Mouse (Mus musculus): ENCODE data around the gene Ssr4. TPM values are rescaled to one million over a fixed set of nuclear protein-coding genes. Genes with fewer than 3 reads are reported as not detected.
"Not testable (repeated sequence)": the region's sequence is repeated elsewhere in the genome, so short reads cannot be mapped to it uniquely, and the experiment has no call there.

The Ssr4 gene
- polyA plus RNA-seq (2015; fragmentation: Nextera tagmentation; extraction: Ambion mirVana), result 133 and 139 TPM in 2 replicates

- peaks cover 10% of the 10 kb centered on the region for H3K36me3 ChIP-seq
- ATAC-seq, result peak; percentile 98
- peak within 1 kb of the TSS; percentile 80 for H3K9ac ChIP-seq (replicated peaks)
- peak within 1 kb of the TSS; percentile 63 for H3K4me2 ChIP-seq (replicated peaks)
- H3K9me3 ChIP-seq, result no peaks in the 10 kb centered on the region
- H3K27me3 ChIP-seq, result no peaks in the 10 kb centered on the region
- peak within 1 kb of the TSS; percentile 87 for H3K27ac ChIP-seq
- H3K4me1 ChIP-seq (replicated peaks), result peaks cover 29% of the 10 kb centered on the region
- H3K4me3 ChIP-seq (replicated peaks), result peak within 1 kb of the TSS; percentile 58
- WGBS, result 28% methylated on average over 52 of the region's 52 CpGs
These were observed at the start of gene Ssr4, which contains the start of gene Idh3g for GRCm38 (mm10) chrX:73786364-73787224. Gene Ssr4, plus strand, starts transcription at chrX:73787028. Gene Idh3g, minus strand, starts transcription at chrX:73786897.

GRCm38 (mm10) chrX:73738155-73738554, 48.7 kb upstream of the Ssr4 start:
- Histone ChIP-seq H3K9me3 (no peaks in the 10 kb centered on the region), H3K27ac (no peak overlapping the region), H3K4me1 (replicated peaks) (no peaks in the 10 kb centered on the region), H3K4me3 (replicated peaks) (no peak overlapping the region), H3K36me3 (0 out of 2 replicates have a peak, but pooled peaks cover 4% of the 10 kb centered on the region), H3K27me3 (no peaks in the 10 kb centered on the region), H3K4me2 (replicated peaks) (no peak overlapping the region), H3K9ac (replicated peaks) (no peak overlapping the region)
- ATAC-seq, result no peak
- 80% methylated on average over 1 of the region's 1 CpGs for WGBS

DNA sequence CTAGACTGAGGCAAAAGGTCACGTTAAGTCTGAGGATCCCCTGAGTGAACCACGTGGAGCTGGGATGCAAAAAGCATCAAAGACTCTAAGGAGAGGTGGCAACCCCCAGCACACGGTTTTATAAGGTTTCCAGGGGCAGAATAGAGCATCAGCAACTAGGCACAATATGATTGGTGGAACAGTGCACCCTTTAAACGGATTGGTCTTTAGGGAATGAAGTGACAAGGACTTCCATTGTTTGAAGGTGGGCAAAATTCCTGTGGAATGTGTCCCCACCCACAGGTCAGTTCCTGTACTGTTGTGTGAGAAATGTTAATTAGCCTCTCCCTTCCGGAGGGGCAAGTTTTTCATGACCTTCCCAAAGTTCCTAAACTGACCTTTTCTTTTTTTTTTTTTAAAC, 47.7 kb upstream of the Ssr4 start:
- Histone ChIP-seq H3K4me1 (replicated peaks) (no peaks in the 10 kb centered on the region), H3K36me3 (0 out of 2 replicates have a peak, but pooled peaks cover 4% of the 10 kb centered on the region), H3K9ac (replicated peaks) (no peak overlapping the region), H3K4me2 (replicated peaks) (no peak overlapping the region), H3K27me3 (no peaks in the 10 kb centered on the region), H3K4me3 (replicated peaks) (no peak overlapping the region), H3K9me3 (no peaks in the 10 kb centered on the region), H3K27ac (no peak overlapping the region)
- ATAC-seq, result no peak
- 60% methylated on average over 5 of the region's 5 CpGs for WGBS

DNA sequence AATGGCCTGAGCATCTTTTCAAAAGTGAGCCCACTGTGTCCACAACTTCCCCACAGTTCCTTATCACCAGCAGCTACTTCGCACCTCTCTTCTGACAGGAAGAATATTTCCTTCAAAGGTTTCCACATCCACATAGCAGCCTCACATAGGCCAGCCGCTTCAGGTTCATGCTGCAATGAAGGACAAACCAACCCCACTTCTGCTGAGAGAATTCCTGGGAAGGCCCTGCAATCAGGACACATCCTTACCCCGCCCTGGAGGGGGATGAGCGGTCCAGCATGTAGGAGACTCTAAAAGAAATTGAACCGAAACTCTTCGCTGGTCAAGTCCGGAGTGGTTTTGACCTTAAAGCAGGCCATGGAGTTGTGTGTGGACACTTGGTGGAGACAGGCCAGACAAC, 47.0 kb upstream of the Ssr4 start:
- 95% methylated on average over 7 of the region's 7 CpGs for whole genome bisulfite sequencing
- not testable (repeated sequence) for H3K4me3 ChIP-seq (replicated peaks); H3K4me1 ChIP-seq (replicated peaks); H3K9ac ChIP-seq (replicated peaks); H3K27ac ChIP-seq; H3K27me3 ChIP-seq; H3K36me3 ChIP-seq; H3K4me2 ChIP-seq (replicated peaks); H3K9me3 ChIP-seq; ATAC-seq

GRCm38 (mm10) chrX:73744774-73745481, 41.9 kb upstream of the Ssr4 start:
- Histone ChIP-seq H3K27ac (no peak overlapping the region), H3K27me3 (no peaks in the 10 kb centered on the region), H3K9ac (replicated peaks) (no peak overlapping the region), H3K4me2 (replicated peaks) (no peak overlapping the region), H3K4me1 (replicated peaks) (no peaks in the 10 kb centered on the region), H3K36me3 (no peaks in the 10 kb centered on the region), H3K4me3 (replicated peaks) (no peak overlapping the region), H3K9me3 (no peaks in the 10 kb centered on the region)
- no peak for ATAC-seq
- 78% methylated on average over 1 of the region's 1 CpGs for WGBS

- WGBS, result 79% methylated on average over 1 of the region's 1 CpGs
- no peaks in the 10 kb centered on the region for H3K27me3 ChIP-seq
These were observed 37.9 kb upstream of the Ssr4 start for GRCm38 (mm10) chrX:73748977-73749376.

DNA sequence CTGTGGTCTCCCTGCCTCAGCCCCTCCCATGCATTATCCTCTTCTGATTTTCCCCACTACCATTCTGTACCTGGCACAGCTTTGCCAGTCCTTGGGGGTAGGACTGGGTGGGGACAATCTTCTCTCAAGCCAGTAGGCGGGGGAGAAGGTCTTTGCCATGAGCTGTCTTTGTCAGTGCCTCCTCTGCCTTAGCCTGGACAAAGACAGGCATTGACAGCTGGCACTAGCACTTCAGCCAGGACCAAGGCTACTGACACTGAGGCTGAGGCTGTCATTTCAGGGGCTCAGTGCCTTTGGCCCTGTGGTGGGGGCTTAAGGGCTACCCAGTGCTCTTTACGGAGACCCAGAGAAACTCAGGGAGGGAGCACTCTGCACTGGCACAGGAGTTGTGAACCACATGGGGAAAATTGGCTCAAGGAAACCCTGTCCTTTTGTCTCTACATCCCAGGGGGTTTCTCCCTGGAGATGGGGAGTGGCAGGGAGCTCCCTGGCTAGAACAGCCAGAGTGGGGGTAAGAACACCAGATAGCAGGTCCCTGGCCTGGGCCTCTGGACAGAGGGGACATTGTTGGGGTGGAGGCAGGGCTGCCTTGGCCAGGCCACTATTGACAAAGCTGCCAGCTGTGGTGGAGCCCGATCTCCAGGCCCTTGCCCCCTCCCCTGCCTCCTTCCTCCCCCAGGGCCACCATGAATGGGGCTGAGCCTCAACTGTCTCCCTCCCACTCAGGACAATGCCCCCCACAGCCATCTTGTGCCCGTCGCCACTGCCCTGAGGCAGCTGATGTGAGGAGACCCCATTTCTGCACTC, 30.3 kb upstream of the Ssr4 start, which contains the start of gene Plxnb3:
Gene Plxnb3, plus strand, starts transcription at position 757 of the 807 bp plus-strand sequence.
- H3K27ac ChIP-seq, result no peak within 1 kb of the TSS
- no peaks in the 10 kb centered on the region for H3K27me3 ChIP-seq
- H3K36me3 ChIP-seq, result no peaks in the 10 kb centered on the region
- H3K4me1 ChIP-seq (replicated peaks), result no peaks in the 10 kb centered on the region
- no peaks in the 10 kb centered on the region for H3K9me3 ChIP-seq
- H3K9ac ChIP-seq (replicated peaks), result no peak within 1 kb of the TSS
- H3K4me3 ChIP-seq (replicated peaks), result no peak within 1 kb of the TSS
- WGBS, result 57% methylated on average over 5 of the region's 5 CpGs
- no peak within 1 kb of the TSS for H3K4me2 ChIP-seq (replicated peaks)
- ATAC-seq, result no peak

More at GRCm38 (mm10) chrX:73748977-73749376, 37.9 kb upstream of the Ssr4 start:
- H3K36me3 ChIP-seq, result no peaks in the 10 kb centered on the region
- H3K9ac ChIP-seq (replicated peaks), result no peak overlapping the region
- no peaks in the 10 kb centered on the region for H3K9me3 ChIP-seq
- H3K4me1 ChIP-seq (replicated peaks), result no peaks in the 10 kb centered on the region
- no peak overlapping the region for H3K27ac ChIP-seq
- no peak overlapping the region for H3K4me2 ChIP-seq (replicated peaks)
- ATAC-seq, result no peak
- H3K4me3 ChIP-seq (replicated peaks), result no peak overlapping the region

DNA sequence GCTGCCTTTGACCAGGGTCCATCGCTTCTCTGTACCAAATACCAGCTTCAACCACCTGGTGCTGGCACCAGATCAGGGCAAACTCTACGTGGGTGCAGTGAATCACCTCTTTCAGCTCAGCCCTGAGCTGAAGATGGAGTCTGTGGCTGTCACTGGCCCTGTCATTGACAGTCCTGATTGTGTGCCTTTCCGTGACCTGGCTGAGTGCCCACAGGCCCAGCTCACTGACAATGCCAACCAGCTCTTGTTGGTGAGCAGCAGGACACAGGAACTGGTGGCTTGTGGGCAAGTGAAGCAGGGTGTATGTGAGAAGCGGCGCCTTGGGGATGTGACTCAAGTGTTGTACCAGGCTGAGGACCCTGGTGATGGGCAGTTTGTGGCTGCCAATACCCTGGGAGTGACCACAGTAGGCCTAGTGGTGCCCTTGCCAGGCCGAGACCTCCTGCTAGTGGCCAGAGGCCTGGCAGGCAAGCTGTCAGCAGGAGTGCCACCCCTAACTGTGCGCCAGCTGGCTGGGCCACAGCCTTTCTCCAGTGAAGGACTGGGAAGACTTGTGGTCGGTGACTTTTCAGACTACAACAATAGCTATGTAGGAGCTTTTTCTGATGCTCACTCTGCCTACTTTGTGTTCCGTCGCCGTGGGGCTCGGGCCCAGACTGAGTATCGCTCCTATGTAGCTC, 28.1 kb upstream of the Ssr4 start:
- Histone ChIP-seq H3K9me3 (no peaks in the 10 kb centered on the region), H3K9ac (replicated peaks) (no peak overlapping the region), H3K4me3 (replicated peaks) (no peak overlapping the region), H3K27me3 (no peaks in the 10 kb centered on the region), H3K27ac (no peak overlapping the region), H3K4me2 (replicated peaks) (no peak overlapping the region), H3K4me1 (replicated peaks) (no peaks in the 10 kb centered on the region), H3K36me3 (no peaks in the 10 kb centered on the region)
- 91% methylated on average over 13 of the region's 13 CpGs for WGBS
- ATAC-seq, result no peak

DNA sequence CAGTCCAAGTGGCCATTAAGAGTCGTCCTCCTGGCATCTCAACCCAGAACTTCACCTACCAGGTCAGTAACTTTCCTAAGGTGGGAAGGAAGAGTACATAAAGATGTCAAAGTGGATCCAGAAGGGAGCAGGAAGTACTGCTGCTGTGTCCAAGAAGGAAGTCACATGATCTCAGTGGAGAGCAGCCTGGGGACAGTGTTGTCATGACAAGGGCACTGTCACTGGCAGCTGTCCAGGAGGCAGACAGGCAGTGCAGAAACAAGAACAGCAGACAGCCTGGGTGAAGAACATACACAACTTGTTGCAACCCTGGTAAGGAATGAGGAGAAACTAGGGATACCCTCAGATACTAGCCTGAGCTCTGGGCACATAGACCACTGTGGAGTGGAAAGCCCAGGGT, 21.5 kb upstream of the Ssr4 start:
- H3K4me3 ChIP-seq (replicated peaks), result no peak overlapping the region
- no peak overlapping the region for H3K9ac ChIP-seq (replicated peaks)
- no peak overlapping the region for H3K27ac ChIP-seq
- 52% methylated on average over 1 of the region's 1 CpGs for WGBS
- H3K4me2 ChIP-seq (replicated peaks), result no peak overlapping the region
- H3K36me3 ChIP-seq, result no peaks in the 10 kb centered on the region
- no peaks in the 10 kb centered on the region for H3K27me3 ChIP-seq
- H3K9me3 ChIP-seq, result no peaks in the 10 kb centered on the region
- no peaks in the 10 kb centered on the region for H3K4me1 ChIP-seq (replicated peaks)
- ATAC-seq, result no peak

GRCm38 (mm10) chrX:73767267-73767666, 19.6 kb upstream of the Ssr4 start:
- Histone ChIP-seq H3K9ac (replicated peaks) (no peak overlapping the region), H3K4me2 (replicated peaks) (no peak overlapping the region), H3K4me3 (replicated peaks) (no peak overlapping the region), H3K27me3 (no peaks in the 10 kb centered on the region), H3K9me3 (no peaks in the 10 kb centered on the region), H3K4me1 (replicated peaks) (no peaks in the 10 kb centered on the region), H3K36me3 (no peaks in the 10 kb centered on the region), H3K27ac (no peak overlapping the region)
- ATAC-seq, result no peak
- 64% methylated on average over 9 of the region's 9 CpGs for WGBS

DNA sequence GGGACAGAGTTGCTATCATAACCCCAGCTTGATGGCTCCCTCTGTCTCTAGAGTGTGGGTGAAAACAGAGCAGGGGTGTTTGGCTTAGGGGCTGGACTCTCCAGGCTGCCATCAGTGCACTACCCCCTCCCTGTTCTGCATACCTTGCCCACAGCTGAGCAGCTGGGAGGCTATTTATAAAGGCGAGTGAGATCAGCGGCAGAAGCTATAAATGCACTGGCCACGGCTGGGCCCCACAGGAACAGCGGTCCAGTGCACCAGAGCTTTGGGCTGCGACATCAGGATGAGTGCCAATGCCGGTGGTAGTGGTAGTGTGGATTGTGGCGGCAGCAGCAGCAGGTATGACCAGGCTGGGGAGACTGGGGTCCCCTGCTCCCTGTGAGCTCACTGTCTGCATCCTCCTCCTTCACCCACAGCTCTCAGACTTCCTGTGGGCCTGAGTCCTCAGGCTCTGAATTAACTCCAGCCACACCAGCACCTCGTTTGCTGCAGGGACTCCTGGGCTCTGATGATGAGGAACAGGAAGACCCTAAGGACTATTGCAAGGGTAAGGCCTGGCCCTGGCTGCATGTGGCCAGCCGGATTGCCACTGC, 12.6 kb upstream of the Ssr4 start, which contains the start of gene Srpk3:
Gene Srpk3, plus strand, starts transcription at position 238 of the 593 bp plus-strand sequence.
- ATAC-seq, result peak; percentile 18; the same call in 1 of the 2 replicates
- 64% methylated on average over 9 of the region's 9 CpGs for WGBS

More for the DNA sequence above, 12.6 kb upstream of the Ssr4 start, which contains the start of gene Srpk3:
- H3K27ac ChIP-seq, result no peak within 1 kb of the TSS; the same call in 1 of the 2 replicates
- H3K27me3 ChIP-seq, result no peaks in the 10 kb centered on the region
- H3K4me1 ChIP-seq (replicated peaks), result no peaks in the 10 kb centered on the region
- peaks cover 35% of the 10 kb centered on the region for H3K36me3 ChIP-seq
- H3K4me2 ChIP-seq (replicated peaks), result no peak within 1 kb of the TSS
- no peak within 1 kb of the TSS for H3K4me3 ChIP-seq (replicated peaks)
- H3K9me3 ChIP-seq, result no peaks in the 10 kb centered on the region
- H3K9ac ChIP-seq (replicated peaks), result no peak within 1 kb of the TSS
